Mouse (Mus musculus): Measurements from ENCODE around the gene Khsrp.

Gene Khsrp

GRCm38 (mm10) chr17:56988921-56989430 lies 42.3 kb downstream of the Khsrp start:
- DNase-seq (ENCODE audit: low spot score in 2 of 2), result peak in 1 of 2 experiments; percentile 5

GRCm38 (mm10) chr17:56988441-56988840 lies 42.9 kb downstream of the Khsrp start:
- peak in 1 of 2 experiments; percentile 8 for DNase-seq (ENCODE audit: low spot score in 2 of 2)

- DNase-seq (ENCODE audit: low spot score in 2 of 2), result no peak
These were observed 45.1 kb downstream of the Khsrp start for GRCm38 (mm10) chr17:56986105-56986805.

GRCm38 (mm10) chr17:56985656-56986055 lies 45.7 kb downstream of the Khsrp start:
- DNase-seq (ENCODE audit: low spot score in 2 of 2), result no peak

- DNase-seq (ENCODE audit: low spot score in 2 of 2), result no peak
These were observed 46.4 kb downstream of the Khsrp start for GRCm38 (mm10) chr17:56984886-56985285.

- DNase-seq (ENCODE audit: low spot score in 2 of 2), result no peak
These were observed 49.3 kb downstream of the Khsrp start, which contains the start of gene Acer1 for GRCm38 (mm10) chr17:56982013-56982412. TSS of gene Acer1 (minus strand) at chr17:56982126.

- no peak for DNase-seq (ENCODE audit: low spot score in 2 of 2)
These were observed 50.3 kb downstream of the Khsrp start for GRCm38 (mm10) chr17:56981049-56981448.

GRCm38 (mm10) chr17:56979524-56979923 lies 51.8 kb downstream of the Khsrp start:
- DNase-seq (ENCODE audit: low spot score in 2 of 2), result no peak

GRCm38 (mm10) chr17:56976531-56977390 lies 54.6 kb downstream of the Khsrp start:
- DNase-seq (ENCODE audit: low spot score in 2 of 2), result no peak

- DNase-seq (ENCODE audit: low spot score in 2 of 2), result no peak
These were observed 55.9 kb downstream of the Khsrp start for GRCm38 (mm10) chr17:56975391-56975790.

GRCm38 (mm10) chr17:56974708-56975240 lies 56.5 kb downstream of the Khsrp start:
- no peak for DNase-seq (ENCODE audit: low spot score in 2 of 2)

GRCm38 (mm10) chr17:56973956-56974707 lies 57.2 kb downstream of the Khsrp start:
- no peak for DNase-seq (ENCODE audit: low spot score in 2 of 2)

All from frontal cortex, postnatal 10 days (tissue).